In genomic region chr14:41263853-41264755, GRCm38 (mm10) we compare ENCODE assay signal across 9 mouse cellular contexts. TPM values are rescaled to one million over a fixed set of nuclear protein-coding genes. Genes with fewer than 3 reads are reported as not detected.
DNase-seq lines count a peak whose midpoint lies in the region; ATAC-seq and TF ChIP-seq lines count a peak whose summit lies in the region.
"Not testable (repeated sequence)": the region's sequence is repeated elsewhere in the genome, so short reads cannot be mapped to it uniquely, and the experiment has no call there.
"Had no signal": no experiment of that assay in that cellular context is flagged by ENCODE, and none has a peak within 500 bp of the region (broad histone marks: within the 10 kb centered on the region; RNA-seq: fewer than 3 reads in every experiment).

No protein-coding gene starts in this region.

- DNase-seq in ES-CJ7 (ENCODE audit: low read depth, low spot score) = peak; percentile 1
- DNase-seq in embryo, embryonic 11 days = peak; percentile 3
- peak; percentile 25 to 40 for DNase-seq in frontal cortex, postnatal 25 days (ENCODE audit: low spot score in 2 of 2)
- DNase-seq in layer of hippocampus, adult 2 months (ENCODE audit: low spot score in 2 of 2) = peak; percentile 32 to 37
- DNase-seq in neural tube, embryonic 10.5 days (ENCODE audit: extremely low spot score, low spot score) = peak; percentile 14

- H3K9me3 ChIP-seq in hindbrain, embryonic 13.5 days; limb, embryonic 13.5 days; stomach, embryonic 15.5 days: not testable (repeated sequence)

- H3K27ac ChIP-seq in hindbrain, embryonic 13.5 days; layer of hippocampus, adult 2 months; limb, embryonic 13.5 days; stomach, embryonic 15.5 days: not testable (repeated sequence)

- not testable (repeated sequence) for H3K27me3 ChIP-seq in hindbrain, embryonic 13.5 days; limb, embryonic 13.5 days; stomach, embryonic 15.5 days (replicated peaks)

- not testable (repeated sequence) for H3K36me3 ChIP-seq in hindbrain, embryonic 13.5 days; limb, embryonic 13.5 days; stomach, embryonic 15.5 days

- H3K9ac ChIP-seq in hindbrain, embryonic 13.5 days; limb, embryonic 13.5 days; stomach, embryonic 15.5 days: not testable (repeated sequence)

- 6% methylated on average over 26 of the region's 29 CpGs for WGBS in hindbrain, embryonic 13.5 days
- 3% methylated on average over 26 of the region's 29 CpGs for WGBS in limb, embryonic 13.5 days
- 4% methylated on average over 24 of the region's 29 CpGs for WGBS in stomach, embryonic 15.5 days

- TF ChIP-seq CTCF in layer of hippocampus, adult 2 months (conservative IDR thresholded peaks at IDR 0.05) = not testable (repeated sequence)

- H3K4me3 ChIP-seq in hindbrain, embryonic 13.5 days = peak overlapping the region; percentile 32
- peak overlapping the region; percentile 16 for H3K4me3 ChIP-seq in layer of hippocampus, adult 2 months
- H3K4me3 ChIP-seq in limb, embryonic 13.5 days = peak overlapping the region; percentile 34
- H3K4me3 ChIP-seq in stomach, embryonic 15.5 days (replicated peaks) = peak overlapping the region; percentile 23; the same call in 1 of the 2 replicates

- not testable (repeated sequence) for H3K4me1 ChIP-seq in hindbrain, embryonic 13.5 days (replicated peaks); limb, embryonic 13.5 days; stomach, embryonic 15.5 days

- peak overlapping the region; percentile 52 for H3K4me2 ChIP-seq in hindbrain, embryonic 13.5 days
- peak overlapping the region; percentile 58 for H3K4me2 ChIP-seq in limb, embryonic 13.5 days (replicated peaks)
- H3K4me2 ChIP-seq in stomach, embryonic 15.5 days = peak overlapping the region; percentile 48

- ATAC-seq in hindbrain, embryonic 13.5 days (ENCODE audit: low FRiP score) = peak; percentile 95
- peak; percentile 67 for ATAC-seq in limb, embryonic 13.5 days (ENCODE audit: low FRiP score, low read depth)
- 0 out of 2 replicates have a peak, but pooled peaks have one; percentile 31 for ATAC-seq in stomach, embryonic 15.5 days (ENCODE audit: insufficient read depth, low FRiP score, low read depth)

RNA-seq across cellular contexts. Expression of gene Gm2832, which starts 14.5 kb away (rescaled TPM):
- polyA plus RNA-seq in hindbrain, embryonic 13.5 days (2015; fragmentation: Nextera tagmentation; extraction: Ambion mirVana) = 0.16 and 0.17 TPM in 2 replicates
- not detected for total RNA-seq in layer of hippocampus, adult 2 months (2021)
- polyA plus RNA-seq in limb, embryonic 13.5 days (2015; fragmentation: Nextera tagmentation; extraction: Ambion mirVana) = 0.10 and 0.27 TPM in 2 replicates
- polyA plus RNA-seq in stomach, embryonic 15.5 days (2015; fragmentation: Nextera tagmentation; extraction: Ambion mirVana) = 0.12 and 0.23 TPM in 2 replicates
- total RNA-seq: gastrocnemius, adult 8-10 months had no signal

Comparison
In these comparisons a context has a peak if more than half of its experiments do, and no peak if none do; other contexts are left out.
1. ATAC-seq: peak in every context shown above with its lines; median percentile 95 in hindbrain, embryonic 13.5 days; 67 in limb, embryonic 13.5 days; 31 in stomach, embryonic 15.5 days.